Mouse (Mus musculus) liver, embryonic 12.5 days (tissue): ENCODE measurements at regions not wholly inside any gene's neighbourhood (a gene's known extent, or its start where the extent isn't known, plus 50 kb on each side); places are given as distances from the start of the nearest gene placed in this dataset.

ENCODE experiments used
- ATAC-seq: fragments of 200-750 bp; cut with Nextera tagmentation; 2 replicates; pipeline ENCODE4 v1.8.0; 2017; ENCODE audit warnings: moderate number of reproducible peaks, mild to moderate bottlenecking, moderate library complexity
- H3K27ac ChIP-seq: fragments of 300-500 bp; sonication (generic); 2 replicates; pipeline ENCODE4 v1.5.1; 2016; ENCODE audit warnings: mild to moderate bottlenecking
- H3K27me3 ChIP-seq: fragments of 300-500 bp; sonication (generic); replicated peaks from 2 replicates; pipeline ENCODE4 v1.6.1; 2016; ENCODE audit warnings: mild to moderate bottlenecking, moderate library complexity
- H3K36me3 ChIP-seq: fragments of 300-500 bp; sonication (generic); 2 replicates; pipeline ENCODE4 v1.6.1; 2016; ENCODE audit warnings: mild to moderate bottlenecking, moderate library complexity
- H3K4me1 ChIP-seq: fragments of 300-500 bp; sonication (generic); 2 replicates; pipeline ENCODE4 v1.6.1; 2016
- H3K4me2 ChIP-seq: fragments of 300-500 bp; sonication (generic); 2 replicates; pipeline ENCODE4 v1.6.1; 2016; ENCODE audit warnings: mild to moderate bottlenecking, moderate library complexity
- H3K4me3 ChIP-seq: fragments of 300-500 bp; sonication (generic); 2 replicates; pipeline ENCODE4 v1.5.1; 2016; ENCODE audit warnings: mild to moderate bottlenecking, moderate library complexity
- H3K9ac ChIP-seq: fragments of 300-500 bp; sonication (generic); 2 replicates; pipeline ENCODE4 v1.6.1; 2016; ENCODE audit warnings: mild to moderate bottlenecking, moderate library complexity
- H3K9me3 ChIP-seq: fragments of 300-500 bp; sonication (generic); replicated peaks from 2 replicates; pipeline ENCODE4 v1.6.1; 2016; ENCODE audit warnings: mild to moderate bottlenecking, moderate library complexity
- WGBS: fragments of 180-500 bp; shearing (Covaris S2); methylation state at CpG from one replicate; pipeline ENCODE4 v1.1.7; 2016; ENCODE audit not compliant: insufficient replicate concordance; 5-methylcytosine and 5-hydroxymethylcytosine counted together

- H3K36me3 ChIP-seq: no peaks in the 10 kb centered on the region
- no peaks in the 10 kb centered on the region for H3K9me3 ChIP-seq
- peaks cover 18% of the 10 kb centered on the region for H3K27me3 ChIP-seq
- no peak overlapping the region for H3K4me2 ChIP-seq
- H3K4me1 ChIP-seq: no peaks in the 10 kb centered on the region
- ATAC-seq: no peak
- no peak overlapping the region for H3K4me3 ChIP-seq
- H3K27ac ChIP-seq: no peak overlapping the region
- 48% methylated on average over 8 of the region's 9 CpGs for WGBS
- no peak overlapping the region for H3K9ac ChIP-seq
These were observed 64.9 kb upstream of the Csf3r start for GRCm38 (mm10) chr4:125959426-125959825.

GRCm38 (mm10) chr4:125960704-125961279 is 63.6 kb upstream of the Csf3r start:
- H3K27me3 ChIP-seq: peaks cover 19% of the 10 kb centered on the region
- no peaks in the 10 kb centered on the region for H3K36me3 ChIP-seq
- H3K27ac ChIP-seq: no peak overlapping the region
- H3K4me2 ChIP-seq: no peak overlapping the region
- H3K4me1 ChIP-seq: no peaks in the 10 kb centered on the region
- no peak for ATAC-seq
- WGBS: 47% methylated on average over 8 of the region's 8 CpGs
- H3K4me3 ChIP-seq: no peak overlapping the region
- H3K9ac ChIP-seq: no peak overlapping the region
- no peaks in the 10 kb centered on the region for H3K9me3 ChIP-seq

- H3K27ac ChIP-seq: no peak overlapping the region
- H3K27me3 ChIP-seq: peaks cover 21% of the 10 kb centered on the region
- H3K36me3 ChIP-seq: no peaks in the 10 kb centered on the region
- no peaks in the 10 kb centered on the region for H3K4me1 ChIP-seq
- H3K9ac ChIP-seq: no peak overlapping the region
- H3K9me3 ChIP-seq: no peaks in the 10 kb centered on the region
- 5% methylated on average over 7 of the region's 7 CpGs for WGBS
- no peak for ATAC-seq
- H3K4me3 ChIP-seq: no peak overlapping the region
- H3K4me2 ChIP-seq: no peak overlapping the region
These were observed 61.7 kb upstream of the Csf3r start for GRCm38 (mm10) chr4:125962677-125963076.
